Mouse (Mus musculus) cerebellum, postnatal 14 days (tissue): Measurements from ENCODE around the gene Rchy1.
"Not testable (repeated sequence)": the region's sequence is repeated elsewhere in the genome, so short reads cannot be mapped to it uniquely, and the experiment has no call there.

Experiments used
- DNase-seq, 2 experiments: peaks; one replicate each; pipeline ENCODE4 v3.0.0; 2021; ENCODE audit warnings: mixed read lengths in 2 of 2

The Rchy1 gene

GRCm38 (mm10) chr5:91959986-91960385 is 2.9 kb downstream of the Rchy1 start:
- DNase-seq = no peak

- DNase-seq = no peak
These were observed 3.8 kb downstream of the Rchy1 start for GRCm38 (mm10) chr5:91959096-91959495.

GRCm38 (mm10) chr5:91956991-91957760 is 5.7 kb downstream of the Rchy1 start:
- DNase-seq = no peak

- DNase-seq = peak; percentile 34 to 53
These were observed 11.5 kb downstream of the Rchy1 start for GRCm38 (mm10) chr5:91951404-91951803.

- DNase-seq = no peak
These were observed 13.4 kb downstream of the Rchy1 start for GRCm38 (mm10) chr5:91949441-91949840.

- no peak for DNase-seq
These were observed 15.9 kb downstream of the Rchy1 start for GRCm38 (mm10) chr5:91947008-91947407.

GRCm38 (mm10) chr5:91945609-91946008 is 17.3 kb downstream of the Rchy1 start:
- not testable (repeated sequence) for DNase-seq

- no peak for DNase-seq
These were observed 49.6 kb downstream of the Rchy1 start for GRCm38 (mm10) chr5:91913231-91913630.

- peak in 1 of 2 experiments; percentile 11 for DNase-seq
These were observed 51.3 kb downstream of the Rchy1 start for GRCm38 (mm10) chr5:91911384-91912106.

- no peak for DNase-seq
These were observed 52.3 kb downstream of the Rchy1 start for GRCm38 (mm10) chr5:91910616-91911015.

- DNase-seq = peak; percentile 70 to 71
These were observed 53.8 kb downstream of the Rchy1 start for GRCm38 (mm10) chr5:91909010-91909620.
